Mouse (Mus musculus) thymus, postnatal 4 days (tissue): ENCODE measurements around the gene Mkrn3.

Source experiments
- DNase-seq: peaks from one replicate; pipeline ENCODE4 v3.0.0; 2021

Mkrn3 gene

GRCm38 (mm10) chr7:62419493-62420360 is at the start of gene Mkrn3:
Gene Mkrn3, minus strand, starts transcription at chr7:62420139.
- DNase-seq: peak; percentile 62

GRCm38 (mm10) chr7:62463878-62464755 is 44.2 kb upstream of the Mkrn3 start, which contains the start of gene Peg12:
Gene Peg12, minus strand, starts transcription at chr7:62464510.
- peak; percentile 50 for DNase-seq

- peak; percentile 11 for DNase-seq
These were observed 43.3 kb upstream of the Mkrn3 start for GRCm38 (mm10) chr7:62463007-62463877.

- no peak for DNase-seq
These were observed 42.5 kb upstream of the Mkrn3 start for GRCm38 (mm10) chr7:62462229-62463006.

- DNase-seq: no peak
These were observed 32.4 kb upstream of the Mkrn3 start for GRCm38 (mm10) chr7:62452353-62452752.

- DNase-seq: no peak
These were observed 25.7 kb upstream of the Mkrn3 start for GRCm38 (mm10) chr7:62445431-62446165.

GRCm38 (mm10) chr7:62436394-62436793 is 16.5 kb upstream of the Mkrn3 start:
- no peak for DNase-seq

GRCm38 (mm10) chr7:62433243-62433642 is 13.3 kb upstream of the Mkrn3 start:
- DNase-seq: no peak

GRCm38 (mm10) chr7:62428337-62428736 is 8.4 kb upstream of the Mkrn3 start:
- peak; percentile 29 for DNase-seq

- no peak for DNase-seq
These were observed 3.3 kb upstream of the Mkrn3 start for GRCm38 (mm10) chr7:62423210-62423609.

- DNase-seq: no peak
These were observed 627 bp upstream of the Mkrn3 start for GRCm38 (mm10) chr7:62420566-62420965.

GRCm38 (mm10) chr7:62419105-62419492 is 840 bp downstream of the Mkrn3 start:
- peak; percentile 5 for DNase-seq

- DNase-seq: no peak
These were observed 1.6 kb downstream of the Mkrn3 start for GRCm38 (mm10) chr7:62418346-62418745.

- DNase-seq: no peak
These were observed 3.8 kb downstream of the Mkrn3 start for GRCm38 (mm10) chr7:62416173-62416572.

GRCm38 (mm10) chr7:62415222-62415621 is 4.7 kb downstream of the Mkrn3 start:
- no peak for DNase-seq

GRCm38 (mm10) chr7:62407803-62408202 is 12.1 kb downstream of the Mkrn3 start:
- no peak for DNase-seq

GRCm38 (mm10) chr7:62406573-62407050 is 13.3 kb downstream of the Mkrn3 start:
- DNase-seq: no peak

GRCm38 (mm10) chr7:62392202-62392601 is 27.7 kb downstream of the Mkrn3 start:
- no peak for DNase-seq

GRCm38 (mm10) chr7:62388291-62388690 is 31.6 kb downstream of the Mkrn3 start:
- no peak for DNase-seq

- DNase-seq: peak; percentile 19
These were observed 37.5 kb downstream of the Mkrn3 start for GRCm38 (mm10) chr7:62382391-62382790.

- no peak for DNase-seq
These were observed 41.4 kb downstream of the Mkrn3 start for GRCm38 (mm10) chr7:62378529-62378928.
